Mouse (Mus musculus): ENCODE data around the gene Cutc.

- TF ChIP-seq CTCF (IDR thresholded peaks at IDR 0.05; ENCODE audit: low read depth, low read length): no peak
- no peak for TF ChIP-seq POLR2A (IDR thresholded peaks at IDR 0.05; ENCODE audit: borderline replicate concordance, low read depth, low read length)
These were observed 48.6 kb upstream of the Cutc start for GRCm38 (mm10) chr19:43704211-43704610.

All from bone marrow macrophage, adult 2 months (primary cell).